8 mouse cellular contexts compared by ENCODE assay signal in the genomic region with DNA sequence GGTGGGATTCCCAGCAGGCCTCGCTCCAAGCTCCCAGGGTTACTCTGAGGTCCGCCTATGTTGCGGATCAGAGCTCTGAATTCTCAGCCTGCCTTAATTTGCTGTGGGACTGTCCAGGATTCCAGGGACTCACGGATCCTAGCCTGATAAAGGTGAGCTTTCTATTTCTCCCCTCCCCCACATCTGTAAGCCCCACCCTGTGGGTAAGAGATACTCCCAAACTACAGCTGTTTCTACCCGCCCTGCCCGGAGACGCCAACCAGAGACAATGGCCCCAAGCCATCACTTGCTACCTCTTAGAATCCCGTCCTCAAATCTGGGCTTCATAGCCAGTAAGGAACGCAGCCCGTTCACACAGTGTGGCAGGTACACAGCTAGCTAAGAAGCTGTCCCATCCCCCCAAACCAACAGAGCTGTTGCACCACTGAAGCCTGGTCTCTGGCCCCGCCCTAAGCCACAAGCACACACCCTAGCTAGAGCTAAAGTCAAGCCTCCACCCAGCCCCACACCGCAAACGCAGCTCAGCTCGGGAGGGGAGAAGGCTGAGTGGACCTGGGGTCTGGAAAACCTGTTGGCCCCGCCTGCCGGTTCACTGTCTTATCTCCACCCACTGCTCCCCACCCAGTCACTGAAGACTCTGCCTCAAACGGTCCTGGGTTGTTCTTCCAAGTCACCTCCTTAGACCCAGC. TPM values are rescaled to one million over a fixed set of nuclear protein-coding genes. Genes with fewer than 3 reads are reported as not detected.
DNase-seq lines count a peak whose midpoint lies in the region; ATAC-seq and TF ChIP-seq lines count a peak whose summit lies in the region.

No protein-coding gene starts in this region.

- DNase-seq in kidney, adult 2 months: no peak
- no peak for DNase-seq in embryonic facial prominence, embryonic 11.5 days (ENCODE audit: low spot score)
- peak; percentile 89 for DNase-seq in liver
- DNase-seq in urinary bladder, postnatal 14 days (ENCODE audit: low spot score): peak; percentile 46
- DNase-seq in cerebellum, postnatal 4 days (ENCODE audit: low spot score in 2 of 2): no peak
- no peak for DNase-seq in adrenal gland, postnatal 4 days (ENCODE audit: low spot score in 2 of 2)

- no peak for TF ChIP-seq POLR2A in kidney, adult 2 months (IDR thresholded peaks at IDR 0.05; ENCODE audit: low read depth, low read length)

- peaks cover 34% of the 10 kb centered on the region for H3K4me1 ChIP-seq in kidney, embryonic 14.5 days (ENCODE audit: control insufficient read depth, insufficient read depth, low read length)
- H3K4me1 ChIP-seq in kidney, adult 2 months (ENCODE audit: control insufficient read depth, insufficient read depth, low read length): no peaks in the 10 kb centered on the region
- H3K4me1 ChIP-seq in embryonic facial prominence, embryonic 11.5 days (ENCODE audit: control insufficient read depth, insufficient read depth, low read length): peaks cover 20% of the 10 kb centered on the region

- no peak overlapping the region for H3K9ac ChIP-seq in kidney, embryonic 14.5 days (ENCODE audit: low read depth, low read length)
- no peak overlapping the region for H3K9ac ChIP-seq in embryonic facial prominence, embryonic 11.5 days (replicated peaks; ENCODE audit: low read length)

- no peaks in the 10 kb centered on the region for H3K36me3 ChIP-seq in kidney, embryonic 14.5 days (ENCODE audit: control insufficient read depth, insufficient read depth, low read length)
- H3K36me3 ChIP-seq in kidney, adult 2 months (ENCODE audit: control insufficient read depth, insufficient read depth, low read length): no peaks in the 10 kb centered on the region
- no peaks in the 10 kb centered on the region for H3K36me3 ChIP-seq in embryonic facial prominence, embryonic 11.5 days (replicated peaks; ENCODE audit: control insufficient read depth, insufficient read depth, low read depth, low read length)

- H3K9me3 ChIP-seq in kidney, embryonic 14.5 days (ENCODE audit: control insufficient read depth, low read length): no peaks in the 10 kb centered on the region
- no peaks in the 10 kb centered on the region for H3K9me3 ChIP-seq in embryonic facial prominence, embryonic 11.5 days (replicated peaks; ENCODE audit: control insufficient read depth, low read length)

- peak; percentile 37; the same call in 1 of the 2 replicates for ATAC-seq in kidney, embryonic 14.5 days (ENCODE audit: low FRiP score, low TSS enrichment)
- ATAC-seq in embryonic facial prominence, embryonic 11.5 days (replicated peaks; ENCODE audit: insufficient number of reproducible peaks, low FRiP score, low TSS enrichment, low read depth): peak; percentile 15; the same call in 1 of the 2 replicates
- ATAC-seq in monocyte, adult 5-6 weeks (replicated peaks; ENCODE audit: insufficient number of reproducible peaks, low FRiP score, low TSS enrichment, poor library complexity, severe bottlenecking): peak; percentile 94

- WGBS in kidney, embryonic 14.5 days: 11% methylated on average over 17 of the region's 17 CpGs
- WGBS in kidney, adult 2 months: 24% methylated on average over 17 of the region's 17 CpGs
- 7% methylated on average over 17 of the region's 17 CpGs for WGBS in embryonic facial prominence, embryonic 11.5 days

- no peaks in the 10 kb centered on the region for H3K27me3 ChIP-seq in kidney, embryonic 14.5 days (ENCODE audit: control insufficient read depth, insufficient read depth, low read length)
- H3K27me3 ChIP-seq in kidney, adult 2 months (replicated peaks; ENCODE audit: control insufficient read depth, insufficient read depth, low read length): no peaks in the 10 kb centered on the region; the same call in 1 of the 2 replicates
- no peaks in the 10 kb centered on the region for H3K27me3 ChIP-seq in embryonic facial prominence, embryonic 11.5 days (ENCODE audit: control insufficient read depth, insufficient read depth, low read length)

- no peak for TF ChIP-seq CTCF in kidney, adult 2 months (conservative IDR thresholded peaks at IDR 0.05; ENCODE audit: insufficient read depth, insufficient read length, low read depth, low read length)

- no peak overlapping the region for H3K27ac ChIP-seq in kidney, embryonic 14.5 days (ENCODE audit: low read depth, low read length)
- no peak overlapping the region for H3K27ac ChIP-seq in kidney, adult 2 months (ENCODE audit: insufficient read depth, low read depth, low read length)
- H3K27ac ChIP-seq in embryonic facial prominence, embryonic 11.5 days (replicated peaks; ENCODE audit: low read depth, low read length): no peak overlapping the region

- no peak overlapping the region for H3K4me3 ChIP-seq in kidney, embryonic 14.5 days (ENCODE audit: low read length)
- H3K4me3 ChIP-seq in kidney, adult 2 months (ENCODE audit: insufficient read depth, low read depth, low read length): no peak overlapping the region
- no peak overlapping the region for H3K4me3 ChIP-seq in embryonic facial prominence, embryonic 11.5 days (ENCODE audit: low read depth, low read length)

- H3K4me2 ChIP-seq in kidney, embryonic 14.5 days (replicated peaks; ENCODE audit: low read depth, low read length): 0 out of 2 replicates have a peak overlapping the region, but pooled peaks have one; percentile 1
- peak overlapping the region; percentile 7; the same call in 1 of the 2 replicates for H3K4me2 ChIP-seq in embryonic facial prominence, embryonic 11.5 days (ENCODE audit: low read depth, low read length)

RNA-seq across cellular contexts. Expression of a gene that starts 23.9 kb away (rescaled TPM):
- polyA plus RNA-seq in kidney, embryonic 14.5 days (2014; fragmentation: Nextera tagmentation; extraction: Ambion mirVana): 0.39 and 0.90 TPM in 2 replicates
- polyA plus RNA-seq in kidney, adult 2 months (2012; rRNA removed): 1.1 and 2.6 TPM in 2 replicates
- 4.2 and 9.8 TPM in 2 replicates for polyA plus RNA-seq in embryonic facial prominence, embryonic 11.5 days (2014; fragmentation: Nextera tagmentation; extraction: Ambion mirVana)
- total RNA-seq in monocyte, adult 5-6 weeks (2017): 35.8 to 70.4 TPM (median 38.0 TPM) in 3 replicates
- total RNA-seq in adrenal gland, postnatal 4 days (2021): 1 to 10 TPM; 3.7 to 4.1 TPM

Comparison
In these comparisons a context has a peak if more than half of its experiments do, and no peak if none do; other contexts are left out.
1. ATAC-seq: peak in every context shown above with its lines; median percentile 94 in monocyte, adult 5-6 weeks; 37 in kidney, embryonic 14.5 days; 15 in embryonic facial prominence, embryonic 11.5 days.
2. DNase-seq: peak in liver (single experiment) and urinary bladder, postnatal 14 days (single experiment); none in kidney, adult 2 months (single experiment), embryonic facial prominence, embryonic 11.5 days (single experiment), cerebellum, postnatal 4 days (0 of 2) and adrenal gland, postnatal 4 days (0 of 2).